Mouse (Mus musculus) CH12F3 (cell line): ENCODE results near the gene Hoxb5.

ENCODE experiments used
- in situ Hi-C: fragments of 300-500 bp; cut with MboI; formaldehyde crosslinking; loops from 2 replicates; pipeline ENCODE4 v1.14.3; 2020; ENCODE audit warnings: low sequenced_read_pairs

Hoxb5 gene

DNA sequence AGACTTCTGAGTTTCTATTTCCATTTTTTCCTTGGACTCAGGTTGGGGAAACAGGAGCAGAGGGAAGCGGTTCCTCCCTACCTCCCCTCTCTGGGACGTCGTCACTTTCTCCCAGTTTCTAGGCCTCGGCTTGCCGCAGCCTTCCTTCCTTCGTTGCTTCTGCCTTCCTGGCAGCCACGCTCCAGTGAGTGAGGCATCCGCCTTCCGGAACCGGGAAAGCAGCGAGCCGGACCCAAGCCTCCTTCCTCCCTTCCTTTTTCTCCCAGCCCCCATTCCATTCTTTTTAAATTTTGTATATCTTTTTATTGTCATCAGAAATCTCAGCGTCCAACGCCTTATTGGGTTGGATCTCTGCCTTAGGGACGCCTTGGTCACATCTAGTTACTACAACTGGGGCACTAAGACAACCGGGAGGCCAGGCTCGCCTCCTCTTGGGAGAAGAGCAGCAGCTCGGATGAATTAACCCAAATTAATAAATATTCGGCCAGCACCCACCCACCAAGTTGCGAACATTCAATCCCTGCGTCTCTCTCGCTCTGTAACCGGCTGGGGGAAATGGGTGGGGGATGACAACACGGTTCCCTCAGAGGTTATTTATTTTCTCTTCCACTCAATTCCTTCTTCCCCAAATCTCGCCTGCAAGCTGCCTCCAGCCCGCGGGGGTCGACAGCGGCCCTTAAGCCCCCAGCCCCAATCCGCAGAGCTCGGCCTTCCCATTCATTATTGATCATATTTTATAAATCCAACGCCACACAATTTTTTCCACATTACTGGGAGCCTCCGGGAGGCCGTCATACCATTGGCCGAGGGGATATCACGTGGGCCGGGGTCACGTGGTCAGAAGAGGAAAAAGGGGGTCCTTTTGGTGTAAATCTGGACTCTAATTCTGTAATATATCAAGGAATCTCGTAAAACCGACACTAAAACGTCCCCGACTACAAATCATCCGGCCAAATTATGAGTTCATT lies 17.1 kb upstream of the Hoxb5 start, which contains the start of gene Hoxb7:
Hoxb7 (plus strand) TSS at position 853 of the 968 bp plus-strand sequence.
- in situ Hi-C loops = loop anchor here (25.0 kb wide), 1 partner anchor 576 kb away; no protein-coding TSS in a partner anchor

DNA sequence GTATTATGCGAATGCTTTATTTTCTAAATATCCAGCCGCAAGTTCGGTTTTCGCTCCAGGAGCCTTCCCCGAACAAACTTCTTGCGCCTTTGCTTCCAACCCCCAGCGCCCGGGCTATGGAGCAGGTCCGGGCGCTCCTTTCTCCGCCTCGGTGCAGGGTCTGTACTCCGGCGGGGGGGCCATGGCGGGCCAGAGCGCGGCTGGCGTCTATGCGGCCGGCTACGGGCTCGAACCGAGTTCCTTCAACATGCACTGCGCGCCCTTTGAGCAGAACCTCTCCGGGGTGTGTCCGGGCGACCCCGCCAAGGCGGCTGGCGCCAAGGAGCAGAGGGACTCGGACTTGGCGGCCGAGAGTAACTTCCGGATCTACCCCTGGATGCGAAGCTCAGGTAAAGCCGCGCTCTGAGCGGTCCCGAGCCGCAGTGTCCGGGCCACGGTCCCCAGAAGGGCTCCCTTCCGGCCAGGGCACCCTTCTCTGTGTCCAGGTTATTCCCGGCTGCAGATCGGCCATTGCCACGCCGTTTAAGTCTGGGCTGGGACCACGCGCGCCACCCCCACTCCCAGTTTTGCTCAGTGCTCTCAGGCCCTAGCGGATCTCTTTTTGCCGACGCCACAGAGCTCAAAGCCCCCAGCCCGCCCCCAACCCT lies 16.3 kb upstream of the Hoxb5 start:
- in situ Hi-C loops = loop anchor here (25.0 kb wide), 1 partner anchor 575 kb away; no protein-coding TSS in a partner anchor

DNA sequence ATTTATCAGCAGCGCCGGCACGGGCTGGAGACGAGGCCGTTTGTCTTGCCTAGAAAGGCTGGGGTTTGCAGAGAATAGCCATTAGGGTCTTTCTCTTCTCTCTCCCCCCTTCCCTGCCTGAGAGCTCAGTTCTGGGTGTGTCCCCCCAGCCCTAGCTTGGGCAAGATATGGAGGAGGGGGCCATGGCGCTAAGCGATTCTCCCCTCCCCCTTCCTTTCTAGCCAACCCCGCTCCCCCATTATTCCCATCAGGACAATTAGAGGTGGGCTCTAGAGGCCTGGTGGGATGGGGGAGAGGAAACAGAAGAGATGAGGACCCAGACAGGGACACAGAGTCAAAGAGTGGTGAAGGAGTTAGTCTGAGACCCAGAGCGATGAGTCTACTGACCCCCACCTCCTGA lies 15.7 kb upstream of the Hoxb5 start:
- in situ Hi-C loops = loop anchor here (25.0 kb wide), 1 partner anchor 575 kb away; no protein-coding TSS in a partner anchor

DNA sequence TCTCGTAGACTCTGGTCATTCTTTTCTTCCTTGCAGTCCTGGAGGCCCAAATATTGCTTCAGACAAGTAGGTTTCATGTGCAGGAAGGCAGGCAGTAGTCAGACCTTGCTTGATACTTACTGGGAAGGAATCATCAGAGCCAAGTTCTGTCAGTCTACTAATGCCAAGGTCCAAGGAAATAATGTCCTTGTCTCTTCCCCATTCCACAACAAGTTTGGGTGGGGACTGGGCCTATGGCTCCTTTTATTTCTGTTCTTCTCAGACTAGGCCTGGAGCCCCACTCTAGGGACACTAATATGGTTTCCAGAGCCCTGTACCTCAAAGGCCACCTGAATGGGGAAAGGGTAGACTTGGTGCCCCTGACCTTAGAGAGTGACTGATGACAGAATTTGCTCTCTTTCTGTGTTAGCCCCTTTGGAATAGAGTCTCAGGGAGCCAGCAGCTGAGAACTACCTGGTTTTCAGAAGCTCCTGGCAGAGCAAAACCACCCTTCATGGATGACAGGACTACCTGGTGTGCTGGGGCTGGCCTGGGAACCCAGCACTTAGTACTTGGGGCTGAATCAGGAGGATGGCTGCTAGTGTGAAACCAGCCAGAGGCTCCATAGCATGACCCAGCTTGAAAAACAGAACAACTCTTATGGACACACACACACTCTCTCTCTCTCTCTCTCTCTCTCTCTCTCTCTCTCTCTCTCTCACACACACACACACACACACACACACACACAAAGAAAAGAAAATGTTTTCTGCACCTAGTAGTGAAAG lies 14.5 kb upstream of the Hoxb5 start:
- in situ Hi-C loops = loop anchor here (25.0 kb wide), 1 partner anchor 574 kb away; no protein-coding TSS in a partner anchor

DNA sequence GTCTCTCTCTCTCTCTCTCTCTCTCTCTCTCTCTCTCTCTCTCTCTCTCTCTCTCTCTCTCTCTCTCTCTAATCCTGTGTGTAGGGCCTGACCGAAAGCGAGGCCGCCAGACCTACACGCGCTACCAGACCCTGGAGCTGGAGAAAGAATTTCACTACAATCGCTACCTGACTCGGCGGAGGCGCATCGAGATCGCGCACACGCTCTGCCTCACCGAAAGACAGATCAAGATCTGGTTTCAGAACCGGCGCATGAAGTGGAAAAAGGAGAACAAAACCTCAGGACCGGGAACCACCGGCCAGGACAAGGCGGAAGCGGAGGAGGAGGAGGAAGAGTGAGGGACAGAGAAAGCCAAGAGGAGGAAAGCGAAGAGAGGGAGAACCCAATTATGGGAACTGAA lies 13.8 kb upstream of the Hoxb5 start:
- in situ Hi-C loops = loop anchor here (25.0 kb wide), 1 partner anchor 573 kb away; no protein-coding TSS in a partner anchor

DNA sequence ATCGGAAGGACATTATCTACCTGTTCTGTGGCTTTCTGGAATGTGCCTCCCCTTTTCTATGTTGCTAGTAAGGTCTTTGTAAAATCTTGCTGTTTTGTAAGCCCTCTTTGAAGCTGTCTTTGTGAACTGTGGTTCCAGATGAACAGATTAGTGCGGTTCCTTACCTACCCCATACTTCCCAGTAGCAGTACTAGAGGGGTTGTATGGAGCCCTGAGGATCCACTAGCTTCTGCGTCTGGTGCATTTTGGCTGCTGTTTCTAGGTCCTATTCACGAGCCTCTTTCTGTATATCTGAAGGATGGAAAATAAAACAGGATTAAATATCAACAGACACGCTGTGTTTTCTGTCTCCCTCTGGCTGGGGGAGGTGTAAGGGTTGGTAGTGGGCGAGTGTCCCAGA lies 13.3 kb upstream of the Hoxb5 start:
- in situ Hi-C loops = loop anchor here (25.0 kb wide), 1 partner anchor 572 kb away; no protein-coding TSS in a partner anchor

DNA sequence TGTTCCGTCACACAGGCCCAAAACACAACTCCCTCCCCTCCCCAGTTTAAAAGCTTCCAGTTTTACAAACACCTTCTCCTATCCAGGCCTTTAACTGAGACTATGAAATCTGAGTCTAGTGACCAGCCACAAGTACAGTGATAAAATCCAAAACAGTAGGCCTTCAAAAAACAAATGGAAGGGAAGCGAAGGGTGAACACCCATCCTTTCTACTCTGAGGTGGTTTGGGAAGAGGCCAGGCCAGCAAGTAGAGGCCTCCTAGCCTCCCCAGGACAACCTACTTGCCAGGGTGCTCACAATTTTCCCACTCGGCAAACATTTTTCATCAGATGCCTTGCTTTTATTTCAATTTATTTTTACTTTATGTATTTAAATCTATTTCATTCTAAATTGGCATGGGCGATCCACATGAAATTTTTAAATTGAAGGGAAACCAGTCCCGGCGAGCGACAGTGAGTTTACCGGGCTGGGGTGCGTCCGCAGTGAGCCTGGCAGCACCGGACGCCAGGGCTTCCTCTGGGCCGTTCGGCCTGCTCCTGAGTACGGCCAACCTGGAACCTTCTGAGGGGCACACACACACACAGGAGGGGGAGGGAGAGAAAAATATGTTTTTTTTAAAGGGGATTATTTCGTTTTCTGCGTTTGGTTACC lies 12.3 kb upstream of the Hoxb5 start:
- in situ Hi-C loops = loop anchor here (25.0 kb wide), 1 partner anchor 571 kb away; no protein-coding TSS in a partner anchor

DNA sequence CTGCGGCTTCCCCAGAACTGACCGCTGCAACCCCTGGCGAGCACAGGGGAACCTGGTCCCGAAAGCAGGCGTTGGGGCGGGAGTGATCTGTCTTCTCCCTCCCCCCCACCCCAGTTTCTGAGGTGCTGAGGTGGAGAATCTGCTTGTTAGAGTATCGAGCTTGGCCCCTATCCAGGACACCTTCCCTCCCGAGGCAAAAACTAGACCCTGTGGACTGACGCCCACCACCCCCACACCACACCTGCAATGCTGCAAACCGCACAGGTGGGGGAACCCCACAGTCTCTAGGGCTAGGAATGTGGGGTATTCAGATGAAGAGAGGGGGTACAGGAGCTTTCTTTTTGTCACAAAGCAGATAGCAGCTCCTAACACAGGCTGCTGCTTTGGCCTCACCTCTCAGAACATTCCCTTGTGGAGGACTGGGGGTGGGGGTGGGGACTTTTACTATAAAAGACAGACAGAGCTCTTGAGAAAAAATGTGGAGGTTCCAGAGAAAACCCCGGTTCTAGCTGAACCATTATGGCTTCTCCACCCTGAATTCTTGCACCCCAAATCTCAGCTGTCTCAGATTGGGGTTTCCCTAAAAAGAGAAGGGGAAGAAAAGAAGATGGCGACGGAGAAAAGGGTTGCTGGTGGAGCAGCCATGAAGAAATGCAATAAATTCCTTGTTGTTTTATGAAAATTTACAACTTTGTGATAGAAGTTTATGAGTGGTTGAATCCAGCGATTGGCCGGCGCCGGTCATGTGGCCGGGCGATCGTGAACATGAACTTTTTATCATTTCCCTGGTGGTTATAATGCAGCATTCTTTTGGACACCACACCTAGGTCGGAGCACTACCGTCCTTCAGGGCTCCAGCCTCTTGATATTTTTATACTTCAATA lies 11.2 kb upstream of the Hoxb5 start, which contains the start of gene Hoxb6:
Hoxb6 (plus strand) TSS at position 796 of the 884 bp plus-strand sequence.
- in situ Hi-C loops = loop anchor here (25.0 kb wide), 1 partner anchor 570 kb away; no protein-coding TSS in a partner anchor

DNA sequence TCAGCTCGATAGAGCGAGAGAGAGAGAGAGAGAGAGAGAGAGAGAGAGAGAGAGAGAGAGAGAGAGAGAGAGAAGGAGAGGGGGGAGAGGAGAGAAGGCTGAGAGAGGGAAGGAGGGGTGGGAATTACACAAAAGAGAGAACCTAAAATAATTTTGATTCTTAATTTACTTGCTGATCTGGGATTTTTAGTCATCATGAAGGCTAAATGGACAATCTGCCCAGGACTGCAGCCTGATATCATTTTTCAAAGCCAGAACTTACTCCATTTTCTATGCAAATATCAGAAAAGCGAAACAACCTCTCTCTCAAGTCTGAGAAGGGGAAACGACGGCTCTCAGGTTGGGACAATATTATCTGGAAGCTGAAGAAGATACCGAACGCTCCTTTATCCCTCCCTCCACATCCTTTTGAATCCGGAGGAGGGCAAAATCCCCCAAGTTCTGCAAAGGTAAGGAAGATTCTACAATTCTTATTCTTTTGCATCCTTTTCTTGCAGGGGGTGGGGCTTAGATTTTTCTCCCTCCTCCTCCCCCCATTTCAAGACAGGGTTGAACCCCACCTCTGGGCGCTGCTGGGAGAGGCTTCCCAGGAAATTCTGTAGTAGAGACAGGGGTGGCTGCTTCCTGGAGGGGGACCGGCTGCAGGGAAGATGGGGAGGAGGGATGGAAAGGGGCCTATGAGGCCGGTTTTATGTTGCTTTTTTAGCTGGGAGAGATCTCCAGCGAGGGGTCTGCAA lies 10.4 kb upstream of the Hoxb5 start:
- in situ Hi-C loops = loop anchor here (25.0 kb wide), 1 partner anchor 570 kb away; no protein-coding TSS in a partner anchor

DNA sequence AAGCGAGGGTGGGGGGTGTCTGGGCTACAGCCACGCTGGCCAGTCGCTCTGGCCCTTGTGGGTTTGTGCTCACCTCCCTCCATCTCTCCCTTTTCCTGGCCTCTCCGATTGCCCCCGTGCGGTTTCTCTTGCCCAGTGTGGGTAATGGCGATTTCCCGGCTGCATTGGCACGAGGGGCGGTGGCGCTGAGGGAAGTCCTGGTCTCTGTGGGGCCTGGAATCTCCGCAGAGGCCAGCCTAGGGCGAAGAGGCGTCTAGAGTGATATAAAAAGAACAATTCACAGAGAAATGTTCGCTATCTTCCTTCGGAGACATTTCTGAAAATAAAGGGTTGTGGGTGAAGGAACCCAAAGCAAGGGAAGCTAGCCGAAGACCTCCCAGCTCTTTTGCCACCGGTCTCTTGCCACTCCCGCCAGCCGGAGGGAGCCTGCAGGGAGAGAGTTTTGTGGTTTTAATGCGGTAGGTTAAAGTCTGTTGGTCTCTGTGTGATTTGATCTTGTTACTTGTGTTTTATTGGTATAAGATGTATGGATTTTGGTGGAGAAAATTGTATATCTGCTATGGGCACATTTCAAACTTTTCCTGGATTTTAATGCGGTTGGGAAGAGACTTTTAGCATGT lies 9.7 kb upstream of the Hoxb5 start:
- in situ Hi-C loops = loop anchor here (25.0 kb wide), 1 partner anchor 569 kb away; no protein-coding TSS in a partner anchor

DNA sequence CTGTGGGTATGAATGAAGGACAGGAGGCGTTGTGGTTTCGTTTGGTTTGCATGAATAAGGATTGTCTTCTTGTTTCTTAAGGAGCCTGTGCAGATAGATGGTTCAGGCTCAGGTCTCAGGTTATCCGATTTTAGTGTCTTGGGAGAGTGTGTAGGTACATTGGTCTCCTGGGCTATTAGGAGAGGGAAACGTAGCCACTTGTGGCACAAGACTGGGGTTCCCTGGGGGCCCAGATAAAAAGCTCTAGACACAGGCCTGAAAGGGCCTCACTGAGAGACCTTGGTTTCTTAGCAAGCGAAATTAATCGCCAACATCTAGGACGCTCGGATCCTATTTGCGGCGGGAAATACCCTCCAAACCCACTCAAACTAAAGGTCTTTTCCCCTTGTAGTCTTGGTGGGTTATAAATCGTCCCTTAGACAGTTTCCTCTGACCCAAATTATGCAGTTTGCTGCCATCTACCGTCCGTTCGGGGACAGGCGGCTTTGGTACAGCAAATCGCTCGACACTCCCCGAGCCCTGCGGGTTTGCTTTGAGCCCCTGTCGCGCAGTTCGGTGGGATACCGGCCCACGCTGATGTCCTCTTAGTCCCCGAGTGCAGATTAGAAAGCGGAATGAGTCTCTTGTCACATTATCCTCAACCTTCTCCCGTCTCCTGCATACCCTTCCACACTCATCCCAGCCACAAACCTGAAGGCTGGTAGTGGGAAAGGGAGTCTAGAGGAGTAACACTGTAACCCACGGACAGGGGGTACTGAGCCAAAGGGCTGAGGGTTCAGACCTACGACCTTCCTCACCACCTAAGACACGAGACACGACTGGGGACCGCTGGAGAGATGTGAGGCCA lies 8.7 kb upstream of the Hoxb5 start:
- in situ Hi-C loops = loop anchor here (25.0 kb wide), 1 partner anchor 568 kb away; no protein-coding TSS in a partner anchor

DNA sequence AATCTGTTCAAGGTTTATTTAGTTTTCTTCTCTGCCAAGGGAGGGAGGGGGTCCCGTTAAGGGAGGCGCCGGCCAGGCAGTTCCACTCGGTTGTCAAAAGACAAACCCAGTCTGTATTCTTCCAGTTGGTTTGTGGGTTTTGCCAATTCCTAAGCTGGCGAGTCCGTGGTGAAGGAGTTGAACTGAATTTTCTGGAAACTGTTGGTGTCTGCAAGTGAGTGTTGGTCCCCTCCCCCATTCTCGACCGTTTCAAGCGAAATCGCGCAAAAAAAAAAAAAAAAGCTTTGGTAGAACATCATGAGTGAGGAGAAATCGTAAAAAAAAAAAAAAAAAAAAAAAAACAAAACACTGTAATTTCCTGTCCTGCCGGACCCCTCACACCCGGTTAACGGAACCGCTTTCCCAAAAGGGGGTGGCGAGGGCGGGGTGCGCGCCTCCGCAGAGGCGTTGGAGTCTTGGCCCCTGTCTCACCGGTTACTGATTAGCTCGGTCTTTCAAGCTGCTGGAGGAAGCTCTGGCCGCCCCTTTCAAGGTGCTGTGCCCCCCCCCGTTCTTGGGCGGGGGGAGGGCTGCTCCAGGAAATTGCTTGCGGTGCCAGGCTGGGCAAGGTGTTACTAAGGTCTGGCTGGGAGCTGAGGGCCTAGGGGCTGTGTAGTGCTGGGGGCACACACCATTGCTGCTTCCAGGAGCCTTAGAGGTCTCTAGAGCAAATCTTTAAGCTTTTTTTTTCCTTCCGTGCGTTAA lies 7.9 kb upstream of the Hoxb5 start:
- in situ Hi-C loops = loop anchor here (25.0 kb wide), 1 partner anchor 567 kb away; no protein-coding TSS in a partner anchor

DNA sequence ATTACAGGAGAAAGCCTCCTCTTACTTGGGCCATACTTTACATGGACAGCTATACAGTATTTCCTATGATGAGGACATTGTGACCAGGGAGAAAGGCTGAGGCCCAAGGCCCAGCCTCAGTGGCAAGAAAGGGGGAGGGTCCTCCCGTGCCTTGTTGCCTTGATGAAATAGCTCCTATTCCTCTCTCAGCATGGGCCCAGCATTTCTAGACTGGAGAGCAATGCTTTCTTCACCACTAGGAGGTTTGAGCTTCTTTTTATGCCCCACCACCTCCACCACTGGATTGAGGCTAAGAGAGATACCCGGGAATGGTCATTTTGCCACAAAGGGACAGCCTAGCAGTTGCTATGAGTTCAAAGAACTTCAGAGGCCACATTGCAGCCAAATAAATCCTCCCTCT lies 6.1 kb upstream of the Hoxb5 start:
- in situ Hi-C loops = loop anchor here (25.0 kb wide), 1 partner anchor 565 kb away; no protein-coding TSS in a partner anchor

DNA sequence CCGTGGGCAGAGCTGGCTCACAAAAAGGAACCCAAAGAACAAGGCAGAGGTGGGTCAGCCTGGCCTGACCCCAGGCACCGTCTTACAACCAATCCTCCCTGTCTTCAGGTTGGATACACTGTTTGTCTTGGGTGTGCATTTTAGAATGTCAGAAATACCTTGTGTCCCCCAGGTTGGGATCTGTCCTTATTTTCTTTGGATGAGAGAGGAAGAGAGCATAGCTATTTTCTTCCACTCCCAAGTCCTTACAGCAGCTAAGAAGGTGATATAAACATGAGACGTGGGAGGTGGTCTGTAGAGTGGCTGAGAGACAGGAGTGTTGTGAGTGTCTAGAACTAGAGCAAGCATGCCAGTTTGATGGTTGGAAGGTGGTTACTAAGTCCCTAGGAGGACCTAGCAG lies 5.7 kb upstream of the Hoxb5 start:
- in situ Hi-C loops = loop anchor here (25.0 kb wide), 1 partner anchor 565 kb away; no protein-coding TSS in a partner anchor

DNA sequence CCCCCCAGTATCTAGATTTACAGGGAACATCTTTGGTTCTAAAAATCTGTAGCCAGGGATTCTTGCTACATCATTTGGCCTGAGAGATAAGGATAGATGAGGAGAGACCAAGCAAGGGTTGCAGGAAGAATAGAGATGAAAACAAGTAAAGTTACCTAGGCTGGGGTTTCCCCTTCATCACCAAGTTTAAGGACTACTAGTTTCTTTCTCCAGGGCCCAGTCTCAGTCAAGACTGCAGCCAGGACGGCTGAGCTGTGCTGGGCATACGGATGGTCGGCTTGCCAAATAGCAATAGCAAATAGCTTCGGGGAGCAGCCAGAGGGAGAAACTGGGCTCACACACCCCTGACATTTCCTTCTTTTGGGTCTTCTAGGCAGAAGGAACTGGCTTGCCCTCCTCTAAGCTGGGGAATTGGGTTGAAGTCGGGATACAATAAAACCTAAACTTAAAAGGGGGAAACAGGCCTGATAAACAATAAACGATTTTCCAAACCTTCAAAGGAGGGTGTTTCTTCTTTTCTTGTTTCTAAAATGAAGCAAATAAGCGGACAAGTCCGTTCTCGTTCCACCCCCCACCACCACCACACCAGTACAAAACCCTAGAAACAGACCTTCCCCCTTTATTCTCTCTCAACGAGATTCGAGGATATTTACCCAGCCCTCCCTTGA lies 5.0 kb upstream of the Hoxb5 start:
- in situ Hi-C loops = loop anchor here (25.0 kb wide), 1 partner anchor 564 kb away; no protein-coding TSS in a partner anchor
